Mouse (Mus musculus): ENCODE measurements around the gene Phkg2.

Phkg2 gene

DNA sequence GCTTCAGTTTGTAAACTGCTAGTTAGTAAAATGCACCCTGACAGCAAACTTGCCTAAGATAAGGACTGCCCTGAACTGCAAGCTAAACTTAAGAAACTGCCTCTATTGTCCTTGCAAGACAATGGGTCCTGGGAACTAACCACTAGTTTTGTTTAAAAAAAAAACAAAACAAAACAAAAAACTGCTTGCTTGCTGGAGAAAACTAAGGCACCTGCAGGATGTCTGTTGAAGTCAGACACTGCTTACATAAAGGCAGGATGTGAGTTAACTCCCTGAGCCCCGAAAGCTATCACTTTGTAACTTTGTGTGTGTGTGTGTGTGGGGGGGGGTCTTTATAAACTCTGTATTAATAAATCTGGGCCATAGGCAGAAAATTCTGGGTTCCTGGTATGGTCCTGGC, 43.7 kb downstream of the Phkg2 start:
- TF ChIP-seq GATA4 (IDR thresholded peaks at IDR 0.05; ENCODE audit: insufficient replicate concordance, low read length), result no peak

GRCm38 (mm10) chr7:127617962-127618361, 44.8 kb downstream of the Phkg2 start:
- TF ChIP-seq GATA4 (IDR thresholded peaks at IDR 0.05; ENCODE audit: insufficient replicate concordance, low read length), result no peak

- TF ChIP-seq GATA4 (IDR thresholded peaks at IDR 0.05; ENCODE audit: insufficient replicate concordance, low read length), result no peak
These were observed 52.9 kb downstream of the Phkg2 start for GRCm38 (mm10) chr7:127626039-127626438.

GRCm38 (mm10) chr7:127626471-127626870, 53.3 kb downstream of the Phkg2 start:
- TF ChIP-seq GATA4 (IDR thresholded peaks at IDR 0.05; ENCODE audit: insufficient replicate concordance, low read length), result no peak

GRCm38 (mm10) chr7:127628646-127629045, 55.5 kb downstream of the Phkg2 start:
- no peak for TF ChIP-seq GATA4 (IDR thresholded peaks at IDR 0.05; ENCODE audit: insufficient replicate concordance, low read length)

DNA sequence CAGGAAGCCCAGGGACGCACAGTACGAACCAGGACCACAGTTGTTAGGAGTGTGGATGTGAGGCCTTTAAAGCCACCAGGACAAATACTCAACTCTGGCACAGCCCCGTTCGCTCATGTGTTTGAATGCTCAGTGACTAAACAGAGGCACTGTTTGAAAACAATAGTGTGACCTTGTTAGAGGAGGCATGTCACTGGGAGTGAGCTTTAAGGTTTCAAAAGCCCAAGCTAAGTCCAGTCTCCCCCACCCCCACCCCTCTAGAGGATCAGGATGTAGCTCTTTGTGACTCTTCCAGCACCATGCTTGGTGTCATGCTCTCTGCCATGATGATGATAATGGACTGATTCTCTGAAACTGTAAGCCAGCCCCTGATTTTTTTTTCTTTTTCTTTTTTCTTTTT, 58.3 kb downstream of the Phkg2 start:
- no peak for TF ChIP-seq GATA4 (IDR thresholded peaks at IDR 0.05; ENCODE audit: insufficient replicate concordance, low read length)

All from liver, adult (tissue).